9 mouse cellular contexts compared by ENCODE assay signal in genomic region chr16:20695622-20696323, GRCm38 (mm10). TPM values are rescaled to one million over a fixed set of nuclear protein-coding genes. Genes with fewer than 3 reads are reported as not detected.
DNase-seq lines count a peak whose midpoint lies in the region; ATAC-seq lines count a peak whose summit lies in the region.
"Had no signal": no experiment of that assay in that cellular context is flagged by ENCODE, and none has a peak within 500 bp of the region (broad histone marks: within the 10 kb centered on the region; RNA-seq: fewer than 3 reads in every experiment).

No protein-coding gene starts in this region.

- peak; percentile 67 for DNase-seq in urinary bladder, adult 2 months (ENCODE audit: low spot score)
- no peak for DNase-seq in urinary bladder, postnatal 10 days (ENCODE audit: low spot score)
- peak; percentile 91 for DNase-seq in heart, embryonic 10.5 days (ENCODE audit: low spot score)
- DNase-seq in kidney, adult 8-10 months: peak; percentile 74 to 80
- DNase-seq in limb, embryonic 10.5 days (ENCODE audit: low spot score): peak; percentile 77
- peak; percentile 97 for DNase-seq in midbrain, embryonic 14.5 days

- peak; percentile 65 for ATAC-seq in embryonic facial prominence, embryonic 15.5 days (ENCODE audit: insufficient number of reproducible peaks, low FRiP score, low TSS enrichment, low read depth)
- ATAC-seq in midbrain, embryonic 14.5 days (ENCODE audit: low FRiP score, low TSS enrichment): peak; percentile 81
- ATAC-seq in stomach, embryonic 16.5 days (ENCODE audit: insufficient read depth, low FRiP score): peak; percentile 71

- 0 out of 2 replicates have a peak overlapping the region, but pooled peaks have one; percentile 35 for H3K27ac ChIP-seq in embryonic facial prominence, embryonic 15.5 days (replicated peaks)
- H3K27ac ChIP-seq in heart, embryonic 10.5 days: peak overlapping the region; percentile 69
- H3K27ac ChIP-seq in limb, embryonic 10.5 days: peak overlapping the region; percentile 72
- peak overlapping the region; percentile 80 for H3K27ac ChIP-seq in midbrain, embryonic 14.5 days (replicated peaks; ENCODE audit: low read depth, low read length)
- peak overlapping the region; percentile 63 for H3K27ac ChIP-seq in stomach, embryonic 16.5 days (ENCODE audit: low read length)

- H3K4me1 ChIP-seq in embryonic facial prominence, embryonic 15.5 days: peaks cover 44% of the 10 kb centered on the region
- H3K4me1 ChIP-seq in heart, embryonic 10.5 days: peaks cover 30% of the 10 kb centered on the region
- peaks cover 61% of the 10 kb centered on the region for H3K4me1 ChIP-seq in limb, embryonic 10.5 days
- H3K4me1 ChIP-seq in midbrain, embryonic 14.5 days (ENCODE audit: control insufficient read depth, insufficient read depth, low read length): peaks cover 31% of the 10 kb centered on the region
- H3K4me1 ChIP-seq in stomach, embryonic 16.5 days (ENCODE audit: control insufficient read depth, insufficient read depth, low read length): peaks cover 15% of the 10 kb centered on the region

- H3K36me3 ChIP-seq in embryonic facial prominence, embryonic 15.5 days: peaks cover 28% of the 10 kb centered on the region
- peaks cover 13% of the 10 kb centered on the region for H3K36me3 ChIP-seq in heart, embryonic 10.5 days
- H3K36me3 ChIP-seq in limb, embryonic 10.5 days: peaks cover 17% of the 10 kb centered on the region
- peaks cover 35% of the 10 kb centered on the region for H3K36me3 ChIP-seq in midbrain, embryonic 14.5 days (ENCODE audit: control insufficient read depth, insufficient read depth, low read length)
- H3K36me3 ChIP-seq in stomach, embryonic 16.5 days (ENCODE audit: control insufficient read depth, insufficient read depth, low read length): 0 out of 2 replicates have a peak, but pooled peaks cover 3% of the 10 kb centered on the region

- 3% methylated on average over 46 of the region's 46 CpGs for WGBS in embryonic facial prominence, embryonic 15.5 days
- WGBS in heart, embryonic 10.5 days: 2% methylated on average over 46 of the region's 46 CpGs
- 4% methylated on average over 46 of the region's 46 CpGs for WGBS in limb, embryonic 10.5 days
- WGBS in midbrain, embryonic 14.5 days: under 1% methylated on average over 46 of the region's 46 CpGs
- 2% methylated on average over 46 of the region's 46 CpGs for WGBS in stomach, embryonic 16.5 days

- no peaks in the 10 kb centered on the region for H3K9me3 ChIP-seq in embryonic facial prominence, embryonic 15.5 days (replicated peaks)
- H3K9me3 ChIP-seq in heart, embryonic 10.5 days: no peaks in the 10 kb centered on the region
- no peaks in the 10 kb centered on the region for H3K9me3 ChIP-seq in limb, embryonic 10.5 days (replicated peaks)
- no peaks in the 10 kb centered on the region for H3K9me3 ChIP-seq in midbrain, embryonic 14.5 days (ENCODE audit: control insufficient read depth, low read length)
- no peaks in the 10 kb centered on the region for H3K9me3 ChIP-seq in stomach, embryonic 16.5 days (replicated peaks; ENCODE audit: control insufficient read depth, low read length)
- H3K9me3 ChIP-seq: G1E had no signal

- H3K9ac ChIP-seq in embryonic facial prominence, embryonic 15.5 days: 0 out of 2 replicates have a peak overlapping the region, but pooled peaks have one; percentile 4
- peak overlapping the region; percentile 66 for H3K9ac ChIP-seq in midbrain, embryonic 14.5 days (replicated peaks; ENCODE audit: low read length)
- peak overlapping the region; percentile 60 for H3K9ac ChIP-seq in stomach, embryonic 16.5 days (ENCODE audit: low read length)

- H3K4me3 ChIP-seq in embryonic facial prominence, embryonic 15.5 days (replicated peaks): peak overlapping the region; percentile 43
- peak overlapping the region; percentile 57 for H3K4me3 ChIP-seq in heart, embryonic 10.5 days
- H3K4me3 ChIP-seq in limb, embryonic 10.5 days: peak overlapping the region; percentile 58
- peak overlapping the region; percentile 43 for H3K4me3 ChIP-seq in midbrain, embryonic 14.5 days (replicated peaks; ENCODE audit: low read depth, low read length)
- peak overlapping the region; percentile 41 for H3K4me3 ChIP-seq in stomach, embryonic 16.5 days (replicated peaks; ENCODE audit: low read length)

- H3K27me3 ChIP-seq in embryonic facial prominence, embryonic 15.5 days: no peaks in the 10 kb centered on the region
- H3K27me3 ChIP-seq in heart, embryonic 10.5 days (ENCODE audit: insufficient read depth, poor library complexity, severe bottlenecking): peaks cover 40% of the 10 kb centered on the region
- peaks cover 26% of the 10 kb centered on the region for H3K27me3 ChIP-seq in limb, embryonic 10.5 days (ENCODE audit: low read depth, poor library complexity, severe bottlenecking)
- H3K27me3 ChIP-seq in midbrain, embryonic 14.5 days (ENCODE audit: control insufficient read depth, insufficient read depth, low read length): no peaks in the 10 kb centered on the region
- peaks cover 4% of the 10 kb centered on the region; the same call in 1 of the 2 replicates for H3K27me3 ChIP-seq in stomach, embryonic 16.5 days (ENCODE audit: control insufficient read depth, insufficient read depth, low read length)

- peak overlapping the region; percentile 74 for H3K4me2 ChIP-seq in embryonic facial prominence, embryonic 15.5 days (replicated peaks)
- peak overlapping the region; percentile 82 for H3K4me2 ChIP-seq in midbrain, embryonic 14.5 days (ENCODE audit: low read length)
- H3K4me2 ChIP-seq in stomach, embryonic 16.5 days (ENCODE audit: low read depth, low read length): peak overlapping the region; percentile 60

RNA-seq across cellular contexts. Expression of gene Fam131a, which starts 2.7 kb away (rescaled TPM):
- polyA plus RNA-seq in urinary bladder, adult 2 months (2012; rRNA removed): 14.4 and 18.1 TPM in 2 replicates
- polyA plus RNA-seq in embryonic facial prominence, embryonic 15.5 days (2015; fragmentation: Nextera tagmentation; extraction: Ambion mirVana): 14.0 and 15.3 TPM in 2 replicates
- polyA plus RNA-seq in heart, embryonic 10.5 days (2016; fragmentation: Nextera tagmentation; extraction: Ambion mirVana): 2.5 TPM in 2 replicates
- 2.7 and 3.8 TPM in 2 replicates for polyA plus RNA-seq in limb, embryonic 10.5 days (2016; fragmentation: Nextera tagmentation; extraction: Ambion mirVana)
- 45.3 and 50.1 TPM in 2 replicates for polyA plus RNA-seq in midbrain, embryonic 14.5 days (2014; fragmentation: Nextera tagmentation; extraction: Ambion mirVana)
- polyA plus RNA-seq in stomach, embryonic 16.5 days (2015; fragmentation: Nextera tagmentation; extraction: Ambion mirVana): 9.7 and 10.3 TPM in 2 replicates

RNA-seq across cellular contexts. Expression of gene Polr2h, which starts 21.7 kb away (rescaled TPM):
- polyA plus RNA-seq in urinary bladder, adult 2 months (2012; rRNA removed): 36.3 and 40.9 TPM in 2 replicates
- polyA plus RNA-seq in embryonic facial prominence, embryonic 15.5 days (2015; fragmentation: Nextera tagmentation; extraction: Ambion mirVana): 90.0 and 100 TPM in 2 replicates
- 68.8 and 103 TPM in 2 replicates for polyA plus RNA-seq in heart, embryonic 10.5 days (2016; fragmentation: Nextera tagmentation; extraction: Ambion mirVana)
- polyA plus RNA-seq in limb, embryonic 10.5 days (2016; fragmentation: Nextera tagmentation; extraction: Ambion mirVana): 148 and 173 TPM in 2 replicates
- 89.6 and 95.7 TPM in 2 replicates for polyA plus RNA-seq in midbrain, embryonic 14.5 days (2014; fragmentation: Nextera tagmentation; extraction: Ambion mirVana)
- 75.2 and 84.9 TPM in 2 replicates for polyA plus RNA-seq in stomach, embryonic 16.5 days (2015; fragmentation: Nextera tagmentation; extraction: Ambion mirVana)

RNA-seq across cellular contexts. Expression of gene Clcn2, which starts 21.8 kb away (rescaled TPM):
- polyA plus RNA-seq in urinary bladder, adult 2 months (2012; rRNA removed): 12.8 and 14.0 TPM in 2 replicates
- polyA plus RNA-seq in embryonic facial prominence, embryonic 15.5 days (2015; fragmentation: Nextera tagmentation; extraction: Ambion mirVana): 15.6 and 16.0 TPM in 2 replicates
- 4.7 and 10.3 TPM in 2 replicates for polyA plus RNA-seq in heart, embryonic 10.5 days (2016; fragmentation: Nextera tagmentation; extraction: Ambion mirVana)
- 14.1 and 18.5 TPM in 2 replicates for polyA plus RNA-seq in limb, embryonic 10.5 days (2016; fragmentation: Nextera tagmentation; extraction: Ambion mirVana)
- 27.2 and 30.9 TPM in 2 replicates for polyA plus RNA-seq in midbrain, embryonic 14.5 days (2014; fragmentation: Nextera tagmentation; extraction: Ambion mirVana)
- 11.6 and 12.9 TPM in 2 replicates for polyA plus RNA-seq in stomach, embryonic 16.5 days (2015; fragmentation: Nextera tagmentation; extraction: Ambion mirVana)

RNA-seq across cellular contexts. Expression of gene Eif4g1, which starts 27.7 kb away (rescaled TPM):
- polyA plus RNA-seq in urinary bladder, adult 2 months (2012; rRNA removed): 199 and 209 TPM in 2 replicates
- polyA plus RNA-seq in embryonic facial prominence, embryonic 15.5 days (2015; fragmentation: Nextera tagmentation; extraction: Ambion mirVana): 177 and 188 TPM in 2 replicates
- 188 and 226 TPM in 2 replicates for polyA plus RNA-seq in heart, embryonic 10.5 days (2016; fragmentation: Nextera tagmentation; extraction: Ambion mirVana)
- polyA plus RNA-seq in limb, embryonic 10.5 days (2016; fragmentation: Nextera tagmentation; extraction: Ambion mirVana): 267 and 277 TPM in 2 replicates
- polyA plus RNA-seq in midbrain, embryonic 14.5 days (2014; fragmentation: Nextera tagmentation; extraction: Ambion mirVana): 117 and 123 TPM in 2 replicates
- polyA plus RNA-seq in stomach, embryonic 16.5 days (2015; fragmentation: Nextera tagmentation; extraction: Ambion mirVana): 144 and 155 TPM in 2 replicates

RNA-seq across cellular contexts. Expression of gene Chrd, which starts 37.2 kb away (rescaled TPM):
- polyA plus RNA-seq in urinary bladder, adult 2 months (2012; rRNA removed): 18.1 and 18.5 TPM in 2 replicates
- 8.5 and 10.8 TPM in 2 replicates for polyA plus RNA-seq in embryonic facial prominence, embryonic 15.5 days (2015; fragmentation: Nextera tagmentation; extraction: Ambion mirVana)
- 0.27 and 0.87 TPM in 2 replicates for polyA plus RNA-seq in heart, embryonic 10.5 days (2016; fragmentation: Nextera tagmentation; extraction: Ambion mirVana)
- polyA plus RNA-seq in limb, embryonic 10.5 days (2016; fragmentation: Nextera tagmentation; extraction: Ambion mirVana): 0.41 and 1.6 TPM in 2 replicates
- polyA plus RNA-seq in midbrain, embryonic 14.5 days (2014; fragmentation: Nextera tagmentation; extraction: Ambion mirVana): 6.3 and 8.2 TPM in 2 replicates
- polyA plus RNA-seq in stomach, embryonic 16.5 days (2015; fragmentation: Nextera tagmentation; extraction: Ambion mirVana): 5.2 and 5.6 TPM in 2 replicates
- polyA plus RNA-seq: G1E had no signal

Comparison
In these comparisons a context has a peak if more than half of its experiments do, and no peak if none do; other contexts are left out.
1. H3K9ac ChIP-seq: peak in every context shown above with its lines; median percentile 66 in midbrain, embryonic 14.5 days; 60 in stomach, embryonic 16.5 days; 4 in embryonic facial prominence, embryonic 15.5 days.